Mouse (Mus musculus) hindbrain, embryonic 14.5 days (tissue): ENCODE measurements around the gene Xpa. TPM values are rescaled to one million over a fixed set of nuclear protein-coding genes. Genes with fewer than 3 reads are reported as not detected.

Experiments used
- ATAC-seq: fragments of 200-750 bp; cut with Nextera tagmentation; 2 replicates; pipeline ENCODE4 v1.8.0; 2017; ENCODE audit warnings: moderate number of reproducible peaks, mild to moderate bottlenecking, moderate TSS enrichment, moderate library complexity; ENCODE audit not compliant: low FRiP score
- DNase-seq: peaks from one replicate; pipeline ENCODE4 v3.0.0-alpha.2; 2015; ENCODE audit warnings: low spot score
- H3K27ac ChIP-seq: fragments of 300-500 bp; sonication (generic); 2 replicates; pipeline ENCODE4 v1.5.1; 2014; ENCODE audit warnings: mild to moderate bottlenecking, moderate library complexity
- H3K27me3 ChIP-seq: fragments of 300-500 bp; sonication (generic); 2 replicates; pipeline ENCODE4 v1.6.1; 2014; ENCODE audit warnings: mild to moderate bottlenecking, low read length, mixed read lengths; ENCODE audit not compliant: control insufficient read depth, insufficient read depth
- H3K36me3 ChIP-seq: fragments of 300-500 bp; sonication (generic); replicated peaks from 2 replicates; pipeline ENCODE4 v1.6.1; 2014; ENCODE audit not compliant: control insufficient read depth, insufficient read depth
- H3K4me1 ChIP-seq: fragments of 300-500 bp; sonication (generic); replicated peaks from 2 replicates; pipeline ENCODE4 v1.6.1; 2014; ENCODE audit warnings: antibody characterized with exemption, low read length, mixed read lengths; ENCODE audit not compliant: control insufficient read depth, insufficient read depth
- H3K4me2 ChIP-seq: fragments of 300-500 bp; sonication (generic); replicated peaks from 2 replicates; pipeline ENCODE4 v1.6.1; 2014; ENCODE audit warnings: mild to moderate bottlenecking, moderate library complexity
- H3K4me3 ChIP-seq: fragments of 300-500 bp; sonication (generic); replicated peaks from 2 replicates; pipeline ENCODE4 v1.5.1; 2014; ENCODE audit warnings: mild to moderate bottlenecking, low read length
- H3K9ac ChIP-seq: fragments of 300-500 bp; sonication (generic); 2 replicates; pipeline ENCODE4 v1.6.1; 2014
- H3K9me3 ChIP-seq: fragments of 300-500 bp; sonication (generic); 2 replicates; pipeline ENCODE4 v1.6.1; 2016; ENCODE audit warnings: low read length; ENCODE audit not compliant: control insufficient read depth
- WGBS: fragments of 180-500 bp; shearing (Covaris S2); extraction: QIAGEN DNeasy Blood & Tissue Kit; methylation state at CpG from one replicate; pipeline ENCODE4 v1.1.7; 2014; 5-methylcytosine and 5-hydroxymethylcytosine counted together
- polyA plus RNA-seq: library from polyadenylated mRNA; unstranded; fragments of >200 nt; fragmentation: Nextera tagmentation; extraction: Ambion mirVana; gene quantifications from 2 replicates; pipeline ENCODE4 v1.2.1, GENCODE M21; 2014

Xpa gene
- polyA plus RNA-seq, 1 experiment from 2014 or later, result 29.0 TPM

GRCm38 (mm10) chr4:46110084-46110483, 86.0 kb downstream of the Xpa start:
- Histone ChIP-seq H3K27ac (no peak overlapping the region), H3K9me3 (no peaks in the 10 kb centered on the region), H3K4me1 (no peaks in the 10 kb centered on the region), H3K27me3 (no peaks in the 10 kb centered on the region), H3K4me3 (no peak overlapping the region), H3K36me3 (peaks cover 23% of the 10 kb centered on the region), H3K4me2 (no peak overlapping the region), H3K9ac (no peak overlapping the region)
- ATAC-seq (no peak), DNase-seq (no peak)
- 90% methylated on average over 8 of the region's 8 CpGs for WGBS

Other genes with a start within 250 kb of the Xpa start
- 32.6 and 36.4 TPM in 2 replicates for gene Tdrd7, start 231.0 kb downstream of the Xpa start, polyA plus RNA-seq
- 1.9 TPM in 2 replicates for gene Tmod1, start 157.4 kb downstream of the Xpa start, polyA plus RNA-seq
- 75.6 and 84.9 TPM in 2 replicates for gene Ncbp1, start 57.7 kb downstream of the Xpa start, polyA plus RNA-seq
- 17.5 and 21.6 TPM in 2 replicates for gene Tstd2, start 57.6 kb downstream of the Xpa start, polyA plus RNA-seq
- not detected in 2 replicates for gene Foxe1, start 147.3 kb upstream of the Xpa start, polyA plus RNA-seq
- 8.6 and 9.7 TPM in 2 replicates for gene Trmo, start 193.1 kb upstream of the Xpa start, polyA plus RNA-seq
- 0.27 TPM in 1 of 2 replicates, not detected in the other for gene Hemgn, start 217.2 kb upstream of the Xpa start, polyA plus RNA-seq